Mouse (Mus musculus) forebrain, postnatal 0 days (tissue): Measurements from ENCODE around the gene Lekr1. TPM values are rescaled to one million over a fixed set of nuclear protein-coding genes. Genes with fewer than 3 reads are reported as not detected.

Source experiments
- ATAC-seq: fragments of 200-750 bp; cut with Nextera tagmentation; 2 replicates; pipeline ENCODE4 v1.8.0; 2017; ENCODE audit warnings: mild to moderate bottlenecking, moderate library complexity
- DNase-seq: peaks from one replicate; pipeline ENCODE4 v3.0.0-alpha.2; 2015
- H3K27ac ChIP-seq: fragments of 300-500 bp; sonication (generic); 2 replicates; pipeline ENCODE4 v1.5.1; 2014; ENCODE audit warnings: low read depth, mild to moderate bottlenecking, antibody characterized with exemption, low read length, moderate library complexity, mixed read lengths
- H3K27me3 ChIP-seq: fragments of 300-500 bp; sonication (generic); 2 replicates; pipeline ENCODE4 v1.6.1; 2014; ENCODE audit warnings: mild to moderate bottlenecking, low read length, mixed read lengths; ENCODE audit not compliant: insufficient read depth
- H3K36me3 ChIP-seq: fragments of 300-500 bp; sonication (generic); 2 replicates; pipeline ENCODE4 v1.6.1; 2014; ENCODE audit warnings: mild to moderate bottlenecking, moderate library complexity; ENCODE audit not compliant: insufficient read depth
- H3K4me1 ChIP-seq: fragments of 300-500 bp; sonication (generic); 2 replicates; pipeline ENCODE4 v1.6.1; 2014; ENCODE audit warnings: antibody characterized with exemption; ENCODE audit not compliant: insufficient read depth
- H3K4me2 ChIP-seq: fragments of 300-500 bp; sonication (generic); 2 replicates; pipeline ENCODE4 v1.6.1; 2014; ENCODE audit warnings: low read depth, mild to moderate bottlenecking, moderate library complexity
- H3K4me3 ChIP-seq: fragments of 300-500 bp; sonication (generic); 2 replicates; pipeline ENCODE4 v1.5.1; 2014; ENCODE audit warnings: low read depth, low read length, mixed read lengths
- H3K9ac ChIP-seq: fragments of 300-500 bp; sonication (generic); 2 replicates; pipeline ENCODE4 v1.6.1; 2014; ENCODE audit warnings: mild to moderate bottlenecking
- H3K9me3 ChIP-seq: fragments of 300-500 bp; sonication (generic); 2 replicates; pipeline ENCODE4 v1.6.1; 2016; ENCODE audit warnings: low read length
- CTCF ChIP-seq: sonication (generic); IDR thresholded peaks from 2 replicates; pipeline ENCODE4 v1.5.1; 2016; ENCODE audit warnings: antibody characterized with exemption, control low read depth, low read depth
- WGBS: fragments of 180-500 bp; shearing (Covaris S2); extraction: QIAGEN DNeasy Blood & Tissue Kit; methylation state at CpG from one replicate; pipeline ENCODE4 v1.1.7; 2014; 5-methylcytosine and 5-hydroxymethylcytosine counted together
- polyA plus RNA-seq: library from polyadenylated mRNA; unstranded; fragments of >200 nt; fragmentation: Nextera tagmentation; extraction: Ambion mirVana; gene quantifications from 2 replicates; pipeline ENCODE4 v1.2.1, GENCODE M21; 2015
- total RNA-seq: library from RNA; depleted of rRNA; stranded (reverse); fragments of >200 nt; gene quantifications from 2 replicates; pipeline ENCODE4 v1.2.3, GENCODE M21; 2014

The Lekr1 gene
- total and polyA plus RNA-seq, 2 experiments from 2014 or later = 3.8 to 4.8 TPM

DNA sequence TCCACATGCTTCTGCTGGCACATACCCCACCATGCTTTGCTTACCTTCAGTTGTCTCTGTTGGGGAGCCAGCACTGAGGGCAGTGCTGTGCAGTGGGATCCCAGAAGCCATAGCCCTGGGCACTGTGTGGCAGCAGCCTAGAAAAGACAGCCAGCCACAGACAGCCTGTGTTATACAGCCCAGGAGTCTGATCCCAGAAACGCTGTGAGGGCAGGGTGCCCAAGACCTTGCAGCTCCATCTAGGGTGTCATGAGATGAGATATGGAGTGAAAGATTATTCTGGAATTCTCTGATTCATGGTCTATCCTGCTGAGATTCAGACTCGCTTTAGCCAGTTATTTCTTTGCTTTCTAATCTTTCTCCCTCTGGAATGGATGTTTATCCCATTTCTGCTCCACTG is 51.4 kb downstream of the Lekr1 start:
- H3K27ac ChIP-seq = no peak overlapping the region
- no peak overlapping the region for H3K4me3 ChIP-seq
- H3K4me2 ChIP-seq = no peak overlapping the region
- DNase-seq (no peak), ATAC-seq (no peak)
- 89% methylated on average over 2 of the region's 2 CpGs for WGBS
- H3K4me1 ChIP-seq = no peaks in the 10 kb centered on the region
- H3K9me3 ChIP-seq = no peaks in the 10 kb centered on the region
- H3K36me3 ChIP-seq = no peaks in the 10 kb centered on the region
- no peak for TF ChIP-seq CTCF
- H3K9ac ChIP-seq = no peak overlapping the region
- H3K27me3 ChIP-seq = no peaks in the 10 kb centered on the region

DNA sequence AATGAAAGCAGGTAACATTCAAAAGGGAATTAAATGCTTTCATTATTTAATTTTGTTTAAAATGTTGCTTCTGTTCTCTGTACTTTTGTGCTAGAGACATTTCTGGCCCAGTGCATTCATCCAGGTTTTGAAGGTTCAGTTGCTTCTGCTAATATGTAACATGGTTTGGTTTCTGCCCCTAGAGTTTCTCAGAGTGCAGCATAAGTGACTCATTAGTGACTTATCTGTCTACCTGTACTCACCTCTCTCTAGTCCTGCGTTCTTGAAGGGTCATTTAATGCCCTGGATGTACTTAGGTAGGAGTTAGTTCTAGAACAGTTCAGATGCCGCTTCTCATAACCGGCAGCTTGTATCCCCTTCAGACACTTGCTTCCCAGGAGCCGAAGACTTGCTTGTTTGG is 56.9 kb downstream of the Lekr1 start:
- Histone ChIP-seq H3K9me3 (no peaks in the 10 kb centered on the region), H3K4me3 (no peak overlapping the region), H3K4me2 (no peak overlapping the region), H3K4me1 (no peaks in the 10 kb centered on the region), H3K27me3 (no peaks in the 10 kb centered on the region), H3K36me3 (no peaks in the 10 kb centered on the region), H3K9ac (no peak overlapping the region), H3K27ac (no peak overlapping the region)
- DNase-seq = no peak
- WGBS = 93% methylated on average over 4 of the region's 4 CpGs
- TF ChIP-seq CTCF = no peak
- ATAC-seq = no peak

- no peak overlapping the region for H3K27ac ChIP-seq
- WGBS = 85% methylated on average over 4 of the region's 4 CpGs
Observed at GRCm38 (mm10) chr3:65723664-65724063, 57.6 kb downstream of the Lekr1 start.

DNA sequence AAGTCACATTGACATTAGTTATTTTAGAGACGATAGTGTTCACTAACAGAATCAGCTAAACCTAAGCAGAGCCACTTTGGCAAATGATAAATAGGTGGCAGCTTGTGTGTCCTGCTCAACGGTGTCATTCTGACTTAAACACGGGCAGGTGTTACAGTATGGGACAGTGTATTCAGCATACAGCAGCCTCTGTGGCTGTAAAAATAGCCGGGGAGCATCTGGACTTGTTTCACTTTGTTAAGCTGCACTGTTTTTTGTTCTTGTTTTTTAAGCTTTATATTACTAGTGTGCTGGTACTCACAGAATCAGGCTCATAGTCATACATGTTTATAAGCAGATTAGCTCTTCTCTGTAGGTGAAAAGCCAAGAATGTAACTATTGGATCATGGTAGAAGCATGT is 71.8 kb downstream of the Lekr1 start:
- H3K27ac ChIP-seq = no peak overlapping the region
- no peak overlapping the region for H3K9ac ChIP-seq
- TF ChIP-seq CTCF = no peak
- no peaks in the 10 kb centered on the region for H3K4me1 ChIP-seq
- H3K4me3 ChIP-seq = no peak overlapping the region
- no peaks in the 10 kb centered on the region for H3K36me3 ChIP-seq
- H3K27me3 ChIP-seq = no peaks in the 10 kb centered on the region
- no peaks in the 10 kb centered on the region for H3K9me3 ChIP-seq
- ATAC-seq (no peak), DNase-seq (no peak)
- WGBS = 67% methylated on average over 4 of the region's 4 CpGs
- no peak overlapping the region for H3K4me2 ChIP-seq

More at GRCm38 (mm10) chr3:65723664-65724063, 57.6 kb downstream of the Lekr1 start:
- no peaks in the 10 kb centered on the region for H3K27me3 ChIP-seq
- H3K9ac ChIP-seq = no peak overlapping the region
- no peak for TF ChIP-seq CTCF
- H3K9me3 ChIP-seq = no peaks in the 10 kb centered on the region
- DNase-seq = no peak
- H3K4me1 ChIP-seq = no peaks in the 10 kb centered on the region
- H3K4me2 ChIP-seq = no peak overlapping the region
- ATAC-seq = no peak
- no peak overlapping the region for H3K4me3 ChIP-seq
- H3K36me3 ChIP-seq = no peaks in the 10 kb centered on the region

- no peak for ATAC-seq
- Histone ChIP-seq H3K36me3 (no peaks in the 10 kb centered on the region), H3K9ac (no peak overlapping the region), H3K4me2 (no peak overlapping the region), H3K27me3 (no peaks in the 10 kb centered on the region), H3K4me1 (no peaks in the 10 kb centered on the region), H3K9me3 (no peaks in the 10 kb centered on the region), H3K27ac (no peak overlapping the region), H3K4me3 (no peak overlapping the region)
- no peak for DNase-seq
- TF ChIP-seq CTCF = no peak
- WGBS = 26% methylated on average over 4 of the region's 4 CpGs
Observed at GRCm38 (mm10) chr3:65744936-65745335, 78.9 kb downstream of the Lekr1 start.

- no peak for TF ChIP-seq CTCF
- ATAC-seq (peak; percentile 43), DNase-seq (no peak)
- 65% methylated on average over 20 of the region's 20 CpGs for WGBS
- no peak overlapping the region for H3K9ac ChIP-seq
- no peak overlapping the region for H3K4me2 ChIP-seq
- H3K9me3 ChIP-seq = no peaks in the 10 kb centered on the region
- no peaks in the 10 kb centered on the region for H3K27me3 ChIP-seq
- H3K4me3 ChIP-seq = no peak overlapping the region
- no peaks in the 10 kb centered on the region; the same call in 1 of the 2 replicates for H3K4me1 ChIP-seq
- H3K36me3 ChIP-seq = no peaks in the 10 kb centered on the region
- H3K27ac ChIP-seq = no peak overlapping the region
Observed at GRCm38 (mm10) chr3:65764511-65765508, 98.8 kb downstream of the Lekr1 start.

DNA sequence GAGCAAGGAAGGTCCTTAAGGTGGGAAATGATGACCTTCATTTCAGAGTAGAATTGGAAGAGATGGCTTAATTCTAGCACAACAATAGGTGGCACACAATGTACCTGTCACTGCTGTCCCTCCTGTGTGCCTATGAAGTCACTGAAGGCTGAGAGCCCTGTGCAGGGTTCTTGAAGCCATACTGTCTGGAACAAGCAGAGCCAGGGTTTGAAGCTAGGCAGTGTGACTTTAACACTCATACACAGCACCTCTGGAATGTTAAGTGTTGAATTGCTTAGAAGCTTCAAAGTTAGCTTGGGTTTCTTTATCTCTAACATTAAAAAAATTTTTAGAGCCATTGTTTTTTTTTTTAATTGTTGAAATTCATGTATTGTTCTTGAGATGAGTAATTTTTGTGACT is 100.4 kb downstream of the Lekr1 start:
- Histone ChIP-seq H3K27me3 (no peaks in the 10 kb centered on the region), H3K27ac (no peak overlapping the region), H3K9me3 (no peaks in the 10 kb centered on the region), H3K9ac (no peak overlapping the region), H3K4me1 (no peaks in the 10 kb centered on the region; the same call in 1 of the 2 replicates), H3K4me2 (no peak overlapping the region), H3K4me3 (no peak overlapping the region), H3K36me3 (no peaks in the 10 kb centered on the region)
- ATAC-seq (no peak), DNase-seq (no peak)
- no peak for TF ChIP-seq CTCF
